Mouse (Mus musculus) kidney, adult 2 months (tissue): ENCODE data around the gene 1700017N19Rik.

Source experiments
- CTCF ChIP-seq: fragments of 200-500 bp; conservative IDR thresholded peaks from 2 replicates; pipeline ENCODE4 v1.5.1; 2011; ENCODE audit warnings: low read depth, mild to moderate bottlenecking, control low read depth, low read length, moderate library complexity, mixed read lengths; ENCODE audit not compliant: insufficient read depth, insufficient read length
- POLR2A ChIP-seq: fragments of 200-500 bp; IDR thresholded peaks from one replicate; pipeline ENCODE4 v1.6.1; 2011; ENCODE audit warnings: low read depth, low read length, control low read depth

DNA sequence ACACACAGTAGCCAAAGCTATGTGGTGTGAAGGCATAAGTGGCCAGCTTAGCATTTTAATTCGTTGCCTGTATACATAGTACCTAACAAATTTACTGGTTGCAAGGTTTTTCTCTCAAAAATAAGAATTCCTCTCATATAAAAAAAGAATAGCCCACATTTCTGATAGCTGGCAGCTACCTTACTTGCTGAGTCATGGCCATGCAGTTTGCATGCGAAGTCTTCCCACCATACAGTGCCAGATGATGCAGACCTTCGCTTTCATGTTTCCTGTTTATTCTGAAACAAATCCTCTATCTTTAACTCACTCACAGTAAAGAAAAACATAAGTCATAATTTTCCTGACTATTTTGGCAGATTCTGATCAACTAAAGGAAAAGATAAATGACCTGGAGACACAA, 18.6 kb upstream of the 1700017N19Rik start:
- no peak for TF ChIP-seq CTCF
- TF ChIP-seq POLR2A: no peak
